Mouse (Mus musculus): Measurements from ENCODE around the gene Vmn2r109.

DNA sequence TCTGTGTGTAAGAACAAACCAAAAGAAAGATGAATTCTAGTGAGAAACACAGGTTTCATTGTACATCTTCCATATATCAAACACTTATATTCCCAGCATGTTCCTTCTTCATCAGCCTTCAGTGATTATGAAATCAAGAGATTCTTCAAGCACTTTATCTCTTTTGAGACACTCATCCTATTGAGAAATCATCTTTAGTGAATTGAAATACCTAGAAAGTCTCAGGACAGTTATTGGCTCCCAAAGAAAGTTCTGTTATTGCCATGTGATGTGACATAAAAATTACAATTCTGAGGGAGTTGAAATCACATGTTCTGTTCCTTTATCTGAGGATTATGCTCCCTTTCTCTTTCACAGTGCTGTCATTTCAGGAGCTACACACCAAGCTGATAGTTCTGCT lies 66.7 kb downstream of the Vmn2r109 start, which contains the start of gene Vmn1r225:
- TF ChIP-seq POLR2A (IDR thresholded peaks at IDR 0.05; ENCODE audit: low read depth, low read length) (no peak), CTCF (IDR thresholded peaks at IDR 0.05; ENCODE audit: extremely low read depth, insufficient read length, insufficient replicate concordance, low read depth, low read length) (no peak)
